19 mouse cellular contexts compared by ENCODE assay signal in the genomic region with DNA sequence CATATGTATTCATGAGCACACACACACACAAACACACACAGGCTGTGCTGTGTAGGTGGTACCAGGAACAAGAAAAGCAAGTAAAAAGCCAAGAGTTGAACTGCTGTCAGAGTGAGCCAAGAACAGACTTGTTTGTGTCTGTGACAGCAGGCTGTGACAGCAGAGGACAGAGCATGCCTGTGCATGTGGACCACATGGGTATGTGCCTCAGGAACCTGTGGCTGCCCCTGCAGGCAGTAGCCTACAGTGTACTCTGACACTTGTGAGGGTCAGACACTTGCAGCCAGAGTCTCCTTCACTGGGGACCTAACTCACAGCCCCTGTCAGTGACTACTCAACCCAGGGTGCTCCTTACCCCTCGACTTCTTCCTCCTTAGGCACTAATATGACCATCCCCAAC. TPM values are rescaled to one million over a fixed set of nuclear protein-coding genes. Genes with fewer than 3 reads are reported as not detected.
A peak's percentile ranks its signal among the peaks of the same experiment; 100 is the strongest.
DNase-seq lines count a peak whose midpoint lies in the region; ATAC-seq and TF ChIP-seq lines count a peak whose summit lies in the region.
"Had no signal": no experiment of that assay in that cellular context is flagged by ENCODE, and none has a peak within 500 bp of the region (broad histone marks: within the 10 kb centered on the region; RNA-seq: fewer than 3 reads in every experiment).

No protein-coding gene starts in this region.

- no peak for ATAC-seq in embryonic facial prominence, embryonic 14.5 days (ENCODE audit: low read depth)
- ATAC-seq in heart, embryonic 16.5 days (replicated peaks; ENCODE audit: extremely low read depth, insufficient read depth, low FRiP score) = peak; percentile 55; the same call in 1 of the 2 replicates
- ATAC-seq: hindbrain, postnatal 0 days; intestine, postnatal 0 days; midbrain, embryonic 13.5 days; Patski had no signal

- H3K27ac ChIP-seq in embryonic facial prominence, embryonic 14.5 days (replicated peaks; ENCODE audit: low read depth, low read length) = no peak overlapping the region
- H3K27ac ChIP-seq in embryonic facial prominence, embryonic 10.5 days (replicated peaks) = no peak overlapping the region
- peak overlapping the region; percentile 45; the same call in 1 of the 2 replicates for H3K27ac ChIP-seq in heart, embryonic 16.5 days (ENCODE audit: low read length)
- H3K27ac ChIP-seq in heart, embryonic 10.5 days = no peak overlapping the region
- H3K27ac ChIP-seq in cerebellum, adult 2 months (ENCODE audit: insufficient read depth, low read length) = no peak overlapping the region
- H3K27ac ChIP-seq: hindbrain, postnatal 0 days; midbrain, embryonic 13.5 days; neural tube, embryonic 12.5 days had no signal

- H3K4me2 ChIP-seq in embryonic facial prominence, embryonic 14.5 days (ENCODE audit: low read depth, low read length) = no peak overlapping the region
- no peak overlapping the region for H3K4me2 ChIP-seq in heart, embryonic 16.5 days (ENCODE audit: low read depth, low read length)
- H3K4me2 ChIP-seq: midbrain, embryonic 13.5 days; neural tube, embryonic 12.5 days had no signal

- WGBS in embryonic facial prominence, embryonic 14.5 days = 33% methylated on average over 1 of the region's 1 CpGs
- 70% methylated on average over 1 of the region's 1 CpGs for WGBS in embryonic facial prominence, embryonic 10.5 days
- 64% methylated on average over 1 of the region's 1 CpGs for WGBS in heart, embryonic 16.5 days
- 69% methylated on average over 1 of the region's 1 CpGs for WGBS in heart, embryonic 10.5 days
- WGBS in cerebellum, adult 2 months = 81% methylated on average over 1 of the region's 1 CpGs

- H3K36me3 ChIP-seq in embryonic facial prominence, embryonic 14.5 days (ENCODE audit: control insufficient read depth, insufficient read depth, low read length) = no peaks in the 10 kb centered on the region
- H3K36me3 ChIP-seq in embryonic facial prominence, embryonic 10.5 days (replicated peaks) = no peaks in the 10 kb centered on the region
- no peaks in the 10 kb centered on the region for H3K36me3 ChIP-seq in heart, embryonic 16.5 days (ENCODE audit: control insufficient read depth, insufficient read depth)
- H3K36me3 ChIP-seq in heart, embryonic 10.5 days = no peaks in the 10 kb centered on the region
- H3K36me3 ChIP-seq: midbrain, embryonic 13.5 days; neural tube, embryonic 12.5 days had no signal

- no peak overlapping the region for H3K9ac ChIP-seq in embryonic facial prominence, embryonic 14.5 days (ENCODE audit: low read depth, low read length)
- no peak overlapping the region for H3K9ac ChIP-seq in heart, embryonic 16.5 days (ENCODE audit: low read length)
- H3K9ac ChIP-seq: midbrain, embryonic 13.5 days; neural tube, embryonic 12.5 days had no signal

- H3K9me3 ChIP-seq in embryonic facial prominence, embryonic 14.5 days (ENCODE audit: control insufficient read depth, low read length) = no peaks in the 10 kb centered on the region
- no peaks in the 10 kb centered on the region for H3K9me3 ChIP-seq in embryonic facial prominence, embryonic 10.5 days
- H3K9me3 ChIP-seq in heart, embryonic 16.5 days (replicated peaks; ENCODE audit: control insufficient read depth, low read length) = no peaks in the 10 kb centered on the region
- no peaks in the 10 kb centered on the region for H3K9me3 ChIP-seq in heart, embryonic 10.5 days
- H3K9me3 ChIP-seq: midbrain, embryonic 13.5 days; neural tube, embryonic 12.5 days had no signal

- intact Hi-C loops in heart, postnatal 14 days (cut with DNase I) = no loop called here

- no peak for TF ChIP-seq CTCF in cerebellum, adult 2 months (IDR thresholded peaks at IDR 0.05; ENCODE audit: borderline replicate concordance, insufficient read depth, low read depth, low read length)

- no peaks in the 10 kb centered on the region for H3K27me3 ChIP-seq in embryonic facial prominence, embryonic 14.5 days (replicated peaks; ENCODE audit: control insufficient read depth, insufficient read depth, low read length)
- peaks cover 4% of the 10 kb centered on the region; the same call in 1 of the 2 replicates for H3K27me3 ChIP-seq in embryonic facial prominence, embryonic 10.5 days (replicated peaks; ENCODE audit: low read depth, poor library complexity, severe bottlenecking)
- H3K27me3 ChIP-seq in heart, embryonic 16.5 days (ENCODE audit: control insufficient read depth, insufficient read depth, low read length) = peaks cover 4% of the 10 kb centered on the region
- peaks cover 39% of the 10 kb centered on the region; the same call in 1 of the 2 replicates for H3K27me3 ChIP-seq in heart, embryonic 10.5 days (ENCODE audit: insufficient read depth, poor library complexity, severe bottlenecking)
- H3K27me3 ChIP-seq in cerebellum, adult 2 months (ENCODE audit: control insufficient read depth, insufficient read depth, low read length) = no peaks in the 10 kb centered on the region; the same call in 1 of the 2 replicates
- H3K27me3 ChIP-seq: midbrain, embryonic 13.5 days; neural tube, embryonic 12.5 days had no signal

- TF ChIP-seq POLR2A in cerebellum, adult 2 months (IDR thresholded peaks at IDR 0.05; ENCODE audit: borderline replicate concordance, insufficient read depth, low read length) = no peak

- peak; percentile 63 for DNase-seq in embryonic facial prominence, embryonic 14.5 days (ENCODE audit: low spot score)
- no peak for DNase-seq in embryonic facial prominence, embryonic 10.5 days (ENCODE audit: low spot score)
- DNase-seq in heart, embryonic 10.5 days (ENCODE audit: low spot score) = no peak
- peak; percentile 15 to 19 for DNase-seq in heart, postnatal 14 days
- peak; percentile 75 for DNase-seq in urinary bladder, postnatal 14 days (ENCODE audit: low spot score)
- no peak for DNase-seq in cerebellum, adult 2 months
- DNase-seq in cerebellum, adult 9-10 months = no peak
- DNase-seq: adrenal gland, adult 8-10 months; cerebellum, postnatal 25 days; gastrocnemius, postnatal 10 days; liver; right cerebral cortex, postnatal 4 days; thymus, postnatal 4 days had no signal

- H3K4me1 ChIP-seq in embryonic facial prominence, embryonic 14.5 days (ENCODE audit: control insufficient read depth, insufficient read depth, low read length) = no peaks in the 10 kb centered on the region
- peaks cover 22% of the 10 kb centered on the region for H3K4me1 ChIP-seq in embryonic facial prominence, embryonic 10.5 days
- no peaks in the 10 kb centered on the region for H3K4me1 ChIP-seq in heart, embryonic 16.5 days (ENCODE audit: control insufficient read depth, insufficient read depth, low read length)
- H3K4me1 ChIP-seq in heart, embryonic 10.5 days = peaks cover 8% of the 10 kb centered on the region
- peaks cover 2% of the 10 kb centered on the region for H3K4me1 ChIP-seq in cerebellum, adult 2 months (ENCODE audit: control insufficient read depth, insufficient read depth, low read length)

- H3K4me3 ChIP-seq in embryonic facial prominence, embryonic 14.5 days (ENCODE audit: low read depth, low read length) = no peak overlapping the region
- no peak overlapping the region for H3K4me3 ChIP-seq in embryonic facial prominence, embryonic 10.5 days
- H3K4me3 ChIP-seq in heart, embryonic 16.5 days (ENCODE audit: low read length) = no peak overlapping the region
- no peak overlapping the region for H3K4me3 ChIP-seq in heart, embryonic 10.5 days
- no peak overlapping the region for H3K4me3 ChIP-seq in cerebellum, adult 2 months (replicated peaks; ENCODE audit: insufficient read depth, low read depth, low read length)
- H3K4me3 ChIP-seq: midbrain, embryonic 13.5 days; neural tube, embryonic 12.5 days had no signal

RNA-seq across cellular contexts. Expression of gene Nectin1, which starts 23.7 kb away (rescaled TPM):
- 9.0 and 10.1 TPM in 2 replicates for polyA plus RNA-seq in embryonic facial prominence, embryonic 14.5 days (2014; fragmentation: Nextera tagmentation; extraction: Ambion mirVana)
- polyA plus RNA-seq in embryonic facial prominence, embryonic 10.5 days (2016; fragmentation: Nextera tagmentation; extraction: Ambion mirVana) = 5.0 TPM in 2 replicates
- polyA plus RNA-seq in heart, embryonic 16.5 days (2015; fragmentation: Nextera tagmentation; extraction: Ambion mirVana) = 1.7 and 2.0 TPM in 2 replicates
- polyA plus RNA-seq in heart, embryonic 10.5 days (2016; fragmentation: Nextera tagmentation; extraction: Ambion mirVana) = 1.7 and 3.9 TPM in 2 replicates
- 1 to 10 TPM; 5.4 to 6.0 TPM for total RNA-seq in heart, postnatal 14 days (2021)
- polyA plus RNA-seq in cerebellum, adult 2 months (2012; rRNA removed) = 27.3 and 28.9 TPM in 2 replicates

Comparison
In these comparisons a context has a peak if more than half of its experiments do, and no peak if none do; other contexts are left out.
1. DNase-seq: peak in embryonic facial prominence, embryonic 14.5 days (single experiment), heart, postnatal 14 days (2 of 2) and urinary bladder, postnatal 14 days (single experiment); none in embryonic facial prominence, embryonic 10.5 days (single experiment), heart, embryonic 10.5 days (single experiment), cerebellum, adult 2 months (0 of 2) and cerebellum, adult 9-10 months (single experiment).